ENCODE assay signal across 11 mouse cellular contexts in the genomic region with DNA sequence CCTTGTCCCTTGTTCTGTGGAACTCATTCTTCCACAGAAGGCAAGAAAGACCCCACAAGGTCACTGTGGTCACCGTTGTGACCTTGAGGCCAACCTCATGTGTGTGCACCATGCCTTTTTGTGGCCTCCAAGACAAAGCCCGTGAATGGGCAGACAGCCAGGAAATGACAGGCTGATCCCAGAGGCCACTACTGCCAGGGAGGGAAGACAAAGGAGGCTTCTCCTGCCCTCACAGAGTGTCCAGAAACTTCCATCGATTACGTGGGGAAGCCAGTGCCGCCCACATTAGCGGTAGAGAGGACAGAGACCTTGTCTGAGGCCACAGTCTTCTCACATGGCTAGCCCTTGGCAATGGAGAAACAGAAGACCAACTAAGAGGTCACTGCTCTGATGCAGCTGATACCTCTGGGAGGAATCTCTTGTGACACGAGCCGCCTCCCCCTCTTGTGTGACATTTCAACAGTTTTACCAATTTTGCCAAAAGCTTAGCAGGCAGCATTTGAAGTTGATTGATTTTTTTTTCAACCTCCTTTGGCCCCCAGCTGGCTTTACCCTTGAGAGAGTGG. TPM values are rescaled to one million over a fixed set of nuclear protein-coding genes. Genes with fewer than 3 reads are reported as not detected.
DNase-seq lines count a peak whose midpoint lies in the region; ATAC-seq and TF ChIP-seq lines count a peak whose summit lies in the region.
"Had no signal": no experiment of that assay in that cellular context is flagged by ENCODE, and none has a peak within 500 bp of the region (broad histone marks: within the 10 kb centered on the region; RNA-seq: fewer than 3 reads in every experiment).

No protein-coding gene starts in this region.

- no peak overlapping the region for H3K4me2 ChIP-seq in intestine, embryonic 14.5 days (ENCODE audit: low read length)

- H3K27ac ChIP-seq in liver, adult 2 months (replicated peaks; ENCODE audit: insufficient read depth, low read depth, low read length) = peak overlapping the region; percentile 87
- peak overlapping the region; percentile 16; the same call in 1 of the 2 replicates for H3K27ac ChIP-seq in intestine, embryonic 14.5 days (ENCODE audit: low read depth)
- H3K27ac ChIP-seq: stomach, postnatal 0 days had no signal

- DNase-seq in embryo, embryonic 10 days (ENCODE audit: low spot score) = peak; percentile 51
- no peak for DNase-seq in embryo, embryonic 9.5 days (ENCODE audit: extremely low spot score)
- DNase-seq in liver, adult 2 months (ENCODE audit: extremely low read depth, low read depth, low spot score) = peak; percentile 98
- DNase-seq in liver = no peak
- peak; percentile 28 to 39 for DNase-seq in adrenal gland, postnatal 36 days
- no peak for DNase-seq in intestine, embryonic 14.5 days (ENCODE audit: low spot score)
- no peak for DNase-seq in cerebellum, adult 11-12 months
- DNase-seq: cerebellum, adult 11 months; right cerebral cortex, adult 18-20 months had no signal

- no peaks in the 10 kb centered on the region for H3K9me3 ChIP-seq in intestine, embryonic 14.5 days (ENCODE audit: control insufficient read depth, low read length)

- TF ChIP-seq POLR2A in liver, adult 2 months (IDR thresholded peaks at IDR 0.05; ENCODE audit: extremely low read depth, insufficient read depth, low read length) = no peak

- H3K4me3 ChIP-seq in liver, adult 2 months (ENCODE audit: insufficient read depth, low read depth, low read length) = no peak overlapping the region
- no peak overlapping the region for H3K4me3 ChIP-seq in intestine, embryonic 14.5 days (ENCODE audit: low read depth, low read length)

- H3K36me3 ChIP-seq in liver, adult 2 months (ENCODE audit: control insufficient read depth, insufficient read depth, low read length) = no peaks in the 10 kb centered on the region
- no peaks in the 10 kb centered on the region for H3K36me3 ChIP-seq in intestine, embryonic 14.5 days (ENCODE audit: control insufficient read depth, insufficient read depth, low read length)

- H3K4me1 ChIP-seq in liver, adult 2 months (ENCODE audit: control insufficient read depth, insufficient read depth, low read length) = peaks cover 38% of the 10 kb centered on the region
- H3K4me1 ChIP-seq in intestine, embryonic 14.5 days (replicated peaks; ENCODE audit: control insufficient read depth, insufficient read depth, low read length) = peaks cover 4% of the 10 kb centered on the region; the same call in 1 of the 2 replicates

- ATAC-seq in intestine, embryonic 14.5 days (replicated peaks; ENCODE audit: low FRiP score, low TSS enrichment, low read depth) = no peak
- ATAC-seq in granulocyte monocyte progenitor cell, adult 5-6 weeks (replicated peaks; ENCODE audit: poor library complexity, severe bottlenecking) = no peak

- WGBS in liver, adult 2 months = 10% methylated on average over 8 of the region's 8 CpGs
- 74% methylated on average over 8 of the region's 8 CpGs for WGBS in intestine, embryonic 14.5 days

- H3K79me2 ChIP-seq in liver, adult 2 months (ENCODE audit: control insufficient read depth, insufficient read depth, low read length) = peaks cover 9% of the 10 kb centered on the region; the same call in 1 of the 2 replicates

- 0 out of 2 replicates have a peak overlapping the region, but pooled peaks have one; percentile 17 for H3K9ac ChIP-seq in liver, adult 2 months (ENCODE audit: low read depth, low read length)
- H3K9ac ChIP-seq in intestine, embryonic 14.5 days (ENCODE audit: low read length) = no peak overlapping the region

- no peak for TF ChIP-seq CTCF in liver, adult 2 months (IDR thresholded peaks at IDR 0.05; ENCODE audit: low read depth, low read length)

- H3K27me3 ChIP-seq in liver, adult 2 months (ENCODE audit: control insufficient read depth, insufficient read depth, low read length) = no peaks in the 10 kb centered on the region
- H3K27me3 ChIP-seq in intestine, embryonic 14.5 days (replicated peaks; ENCODE audit: control insufficient read depth, insufficient read depth, low read length) = no peaks in the 10 kb centered on the region

RNA-seq across cellular contexts. Expression of a gene that starts 18.1 kb away (rescaled TPM):
- total RNA-seq in liver, adult 2 months (2014; rRNA removed) = 30.9 and 32.2 TPM in 2 replicates
- polyA plus RNA-seq in liver, adult 2 months (2012; rRNA removed) = 18.4 and 24.6 TPM in 2 replicates
- 1 to 10 TPM; 2.3 to 5.1 TPM for total RNA-seq in adrenal gland, postnatal 36 days (2021)
- polyA plus RNA-seq in intestine, embryonic 14.5 days (2014; fragmentation: Nextera tagmentation; extraction: Ambion mirVana) = 21.7 and 33.8 TPM in 2 replicates
- total RNA-seq in granulocyte monocyte progenitor cell, adult 5-6 weeks (2014; fragmentation: Nextera tagmentation) = 0.11 and 0.39 TPM in 2 replicates
- total RNA-seq in granulocyte monocyte progenitor cell, adult 5-6 weeks (2017) = 1.5 and 5.2 TPM in 2 replicates

Comparison
In these comparisons a context has a peak if more than half of its experiments do, and no peak if none do; other contexts are left out.
1. DNase-seq: peak in embryo, embryonic 10 days (single experiment), liver, adult 2 months (single experiment) and adrenal gland, postnatal 36 days (2 of 2); none in embryo, embryonic 9.5 days (single experiment), liver (single experiment), intestine, embryonic 14.5 days (single experiment) and cerebellum, adult 11-12 months (single experiment).